In genomic region chr17:86302266-86302665, GRCm38 (mm10) we compare ENCODE assay signal across 8 mouse cellular contexts.
DNase-seq lines count a peak whose midpoint lies in the region; ATAC-seq lines count a peak whose summit lies in the region.

No protein-coding gene starts in this region.

- no peaks in the 10 kb centered on the region for H3K9me3 ChIP-seq in heart, embryonic 11.5 days (replicated peaks; ENCODE audit: control insufficient read depth, low read length)
- H3K9me3 ChIP-seq in limb, embryonic 10.5 days (replicated peaks), result no peaks in the 10 kb centered on the region

- H3K4me3 ChIP-seq in heart, embryonic 11.5 days (ENCODE audit: low read depth, low read length), result no peak overlapping the region
- H3K4me3 ChIP-seq in limb, embryonic 10.5 days, result no peak overlapping the region

- ATAC-seq in heart, embryonic 11.5 days (replicated peaks; ENCODE audit: insufficient number of reproducible peaks, low FRiP score, low TSS enrichment), result no peak

- no peaks in the 10 kb centered on the region for H3K27me3 ChIP-seq in heart, embryonic 11.5 days (ENCODE audit: control insufficient read depth, insufficient read depth, low read length)
- no peaks in the 10 kb centered on the region for H3K27me3 ChIP-seq in limb, embryonic 10.5 days (ENCODE audit: low read depth, poor library complexity, severe bottlenecking)

- peaks cover 57% of the 10 kb centered on the region for H3K4me1 ChIP-seq in heart, embryonic 11.5 days (ENCODE audit: control insufficient read depth, insufficient read depth, low read length)
- peaks cover 55% of the 10 kb centered on the region for H3K4me1 ChIP-seq in limb, embryonic 10.5 days

- H3K36me3 ChIP-seq in heart, embryonic 11.5 days (ENCODE audit: control insufficient read depth, insufficient read depth, low read length), result no peaks in the 10 kb centered on the region
- H3K36me3 ChIP-seq in limb, embryonic 10.5 days, result no peaks in the 10 kb centered on the region

- H3K27ac ChIP-seq in heart, embryonic 11.5 days (ENCODE audit: low read depth, low read length), result peak overlapping the region; percentile 89
- H3K27ac ChIP-seq in limb, embryonic 10.5 days, result peak overlapping the region; percentile 54

- WGBS in heart, embryonic 11.5 days (ENCODE audit: insufficient replicate concordance), result 64% methylated on average over 11 of the region's 11 CpGs
- WGBS in limb, embryonic 10.5 days, result 95% methylated on average over 11 of the region's 11 CpGs

- peak overlapping the region; percentile 37 for H3K4me2 ChIP-seq in heart, embryonic 11.5 days

- DNase-seq in adrenal gland, adult 8-10 months, result peak; percentile 14
- DNase-seq in adrenal gland, postnatal 4 days (ENCODE audit: low spot score in 2 of 2), result no peak
- DNase-seq in right cerebral cortex, adult 18-20 months, result peak; percentile 41
- no peak for DNase-seq in right cerebral cortex, postnatal 25 days
- no peak for DNase-seq in limb, embryonic 10.5 days (ENCODE audit: low spot score)
- DNase-seq in testis, postnatal 10 days (ENCODE audit: low spot score), result peak; percentile 54
- DNase-seq in spleen, adult 18-20 months, result no peak

- H3K9ac ChIP-seq in heart, embryonic 11.5 days (ENCODE audit: low read depth, low read length), result peak overlapping the region; percentile 24; the same call in 1 of the 2 replicates

Comparison
In these comparisons a context has a peak if more than half of its experiments do, and no peak if none do; other contexts are left out.
1. DNase-seq: peak in adrenal gland, adult 8-10 months (single experiment), right cerebral cortex, adult 18-20 months (single experiment) and testis, postnatal 10 days (single experiment); none in adrenal gland, postnatal 4 days (0 of 2), right cerebral cortex, postnatal 25 days (single experiment), limb, embryonic 10.5 days (single experiment) and spleen, adult 18-20 months (0 of 2).